Mouse (Mus musculus): ENCODE results near the gene Ssu2. TPM values are rescaled to one million over a fixed set of nuclear protein-coding genes. Genes with fewer than 3 reads are reported as not detected.

Gene Ssu2
- polyA plus RNA-seq, 1 experiment from 2014 or later, result 0.45 TPM

GRCm38 (mm10) chr6:112396352-112396751 is 8.5 kb upstream of the Ssu2 start:
- Histone ChIP-seq H3K27ac (ENCODE audit: low read depth, low read length) (no peak overlapping the region), H3K27me3 (ENCODE audit: control insufficient read depth, insufficient read depth, low read length) (no peaks in the 10 kb centered on the region), H3K4me2 (replicated peaks; ENCODE audit: low read depth, low read length) (no peak overlapping the region), H3K9ac (ENCODE audit: low read depth, low read length) (no peak overlapping the region), H3K9me3 (ENCODE audit: control insufficient read depth, low read length) (no peaks in the 10 kb centered on the region), H3K36me3 (ENCODE audit: control insufficient read depth, insufficient read depth, low read length) (no peaks in the 10 kb centered on the region), H3K4me1 (replicated peaks; ENCODE audit: control insufficient read depth, insufficient read depth, low read length) (no peaks in the 10 kb centered on the region), H3K4me3 (ENCODE audit: low read depth, low read length) (no peak overlapping the region)
- WGBS, result 91% methylated on average over 3 of the region's 3 CpGs
- DNase-seq (ENCODE audit: low spot score), result no peak
- ATAC-seq (ENCODE audit: low FRiP score), result no peak

GRCm38 (mm10) chr6:112388385-112388784 is 562 bp upstream of the Ssu2 start:
- no peak overlapping the region for H3K9ac ChIP-seq (ENCODE audit: low read depth, low read length)
- no peak overlapping the region for H3K4me3 ChIP-seq (ENCODE audit: low read depth, low read length)
- 74% methylated on average over 3 of the region's 3 CpGs for WGBS
- no peaks in the 10 kb centered on the region for H3K36me3 ChIP-seq (ENCODE audit: control insufficient read depth, insufficient read depth, low read length)
- H3K27me3 ChIP-seq (ENCODE audit: control insufficient read depth, insufficient read depth, low read length), result no peaks in the 10 kb centered on the region
- no peaks in the 10 kb centered on the region for H3K9me3 ChIP-seq (ENCODE audit: control insufficient read depth, low read length)
- H3K27ac ChIP-seq (ENCODE audit: low read depth, low read length), result no peak overlapping the region
- H3K4me1 ChIP-seq (replicated peaks; ENCODE audit: control insufficient read depth, insufficient read depth, low read length), result no peaks in the 10 kb centered on the region
- DNase-seq (ENCODE audit: low spot score) (no peak), ATAC-seq (ENCODE audit: low FRiP score) (no peak)
- no peak overlapping the region for H3K4me2 ChIP-seq (replicated peaks; ENCODE audit: low read depth, low read length)

GRCm38 (mm10) chr6:112386260-112386659 is 1.6 kb downstream of the Ssu2 start:
- no peak for DNase-seq (ENCODE audit: low spot score)
- Histone ChIP-seq H3K4me2 (replicated peaks; ENCODE audit: low read depth, low read length) (no peak overlapping the region), H3K27me3 (ENCODE audit: control insufficient read depth, insufficient read depth, low read length) (no peaks in the 10 kb centered on the region), H3K27ac (ENCODE audit: low read depth, low read length) (no peak overlapping the region), H3K4me3 (ENCODE audit: low read depth, low read length) (no peak overlapping the region), H3K4me1 (replicated peaks; ENCODE audit: control insufficient read depth, insufficient read depth, low read length) (no peaks in the 10 kb centered on the region), H3K36me3 (ENCODE audit: control insufficient read depth, insufficient read depth, low read length) (no peaks in the 10 kb centered on the region), H3K9ac (ENCODE audit: low read depth, low read length) (no peak overlapping the region), H3K9me3 (ENCODE audit: control insufficient read depth, low read length) (no peaks in the 10 kb centered on the region)
- 80% methylated on average over 2 of the region's 2 CpGs for WGBS
- no peak for ATAC-seq (ENCODE audit: low FRiP score)

GRCm38 (mm10) chr6:112382990-112383685 is 4.7 kb downstream of the Ssu2 start:
- H3K4me3 ChIP-seq (ENCODE audit: low read depth, low read length), result no peak overlapping the region
- H3K9me3 ChIP-seq (ENCODE audit: control insufficient read depth, low read length), result no peaks in the 10 kb centered on the region
- 82% methylated on average over 8 of the region's 8 CpGs for WGBS
- no peak overlapping the region for H3K27ac ChIP-seq (ENCODE audit: low read depth, low read length)
- no peaks in the 10 kb centered on the region for H3K36me3 ChIP-seq (ENCODE audit: control insufficient read depth, insufficient read depth, low read length)
- H3K9ac ChIP-seq (ENCODE audit: low read depth, low read length), result no peak overlapping the region
- H3K4me1 ChIP-seq (replicated peaks; ENCODE audit: control insufficient read depth, insufficient read depth, low read length), result no peaks in the 10 kb centered on the region
- H3K4me2 ChIP-seq (replicated peaks; ENCODE audit: low read depth, low read length), result no peak overlapping the region
- DNase-seq (ENCODE audit: low spot score) (no peak), ATAC-seq (ENCODE audit: low FRiP score) (0 out of 2 replicates have a peak, but pooled peaks have one; percentile 15)
- H3K27me3 ChIP-seq (ENCODE audit: control insufficient read depth, insufficient read depth, low read length), result no peaks in the 10 kb centered on the region

- Histone ChIP-seq H3K9me3 (ENCODE audit: control insufficient read depth, low read length) (no peaks in the 10 kb centered on the region), H3K4me2 (replicated peaks; ENCODE audit: low read depth, low read length) (no peak overlapping the region), H3K9ac (ENCODE audit: low read depth, low read length) (no peak overlapping the region), H3K4me1 (replicated peaks; ENCODE audit: control insufficient read depth, insufficient read depth, low read length) (no peaks in the 10 kb centered on the region), H3K27ac (ENCODE audit: low read depth, low read length) (no peak overlapping the region), H3K4me3 (ENCODE audit: low read depth, low read length) (no peak overlapping the region), H3K27me3 (ENCODE audit: control insufficient read depth, insufficient read depth, low read length) (no peaks in the 10 kb centered on the region), H3K36me3 (ENCODE audit: control insufficient read depth, insufficient read depth, low read length) (no peaks in the 10 kb centered on the region)
- no peak for DNase-seq (ENCODE audit: low spot score)
- no peak for ATAC-seq (ENCODE audit: low FRiP score)
- 91% methylated on average over 9 of the region's 9 CpGs for WGBS
Measured at GRCm38 (mm10) chr6:112379054-112379453, 8.8 kb downstream of the Ssu2 start.

- no peak overlapping the region for H3K4me3 ChIP-seq (ENCODE audit: low read depth, low read length)
Measured at GRCm38 (mm10) chr6:112375661-112376392, 12.0 kb downstream of the Ssu2 start.

GRCm38 (mm10) chr6:112373886-112374585 is 13.8 kb downstream of the Ssu2 start:
- peak; percentile 60 for ATAC-seq (ENCODE audit: low FRiP score)
- DNase-seq (ENCODE audit: low spot score), result peak; percentile 74
- WGBS, result 43% methylated on average over 8 of the region's 8 CpGs

More at GRCm38 (mm10) chr6:112375661-112376392, 12.0 kb downstream of the Ssu2 start:
- no peaks in the 10 kb centered on the region for H3K36me3 ChIP-seq (ENCODE audit: control insufficient read depth, insufficient read depth, low read length)
- H3K9ac ChIP-seq (ENCODE audit: low read depth, low read length), result no peak overlapping the region
- DNase-seq (ENCODE audit: low spot score), result no peak
- WGBS, result 68% methylated on average over 11 of the region's 13 CpGs
- no peak overlapping the region for H3K27ac ChIP-seq (ENCODE audit: low read depth, low read length)
- ATAC-seq (ENCODE audit: low FRiP score), result no peak
- H3K9me3 ChIP-seq (ENCODE audit: control insufficient read depth, low read length), result no peaks in the 10 kb centered on the region
- no peak overlapping the region for H3K4me2 ChIP-seq (replicated peaks; ENCODE audit: low read depth, low read length)
- H3K4me1 ChIP-seq (replicated peaks; ENCODE audit: control insufficient read depth, insufficient read depth, low read length), result no peaks in the 10 kb centered on the region
- H3K27me3 ChIP-seq (ENCODE audit: control insufficient read depth, insufficient read depth, low read length), result no peaks in the 10 kb centered on the region

GRCm38 (mm10) chr6:112365294-112365693 is 22.5 kb downstream of the Ssu2 start:
- 84% methylated on average over 10 of the region's 10 CpGs for WGBS
- Histone ChIP-seq H3K9ac (ENCODE audit: low read depth, low read length) (no peak overlapping the region), H3K4me3 (ENCODE audit: low read depth, low read length) (no peak overlapping the region), H3K9me3 (ENCODE audit: control insufficient read depth, low read length) (no peaks in the 10 kb centered on the region), H3K27ac (ENCODE audit: low read depth, low read length) (no peak overlapping the region), H3K36me3 (ENCODE audit: control insufficient read depth, insufficient read depth, low read length) (no peaks in the 10 kb centered on the region), H3K4me2 (replicated peaks; ENCODE audit: low read depth, low read length) (no peak overlapping the region), H3K27me3 (ENCODE audit: control insufficient read depth, insufficient read depth, low read length) (no peaks in the 10 kb centered on the region), H3K4me1 (replicated peaks; ENCODE audit: control insufficient read depth, insufficient read depth, low read length) (no peaks in the 10 kb centered on the region)
- ATAC-seq (ENCODE audit: low FRiP score), result no peak; the same call in 1 of the 2 replicates
- no peak for DNase-seq (ENCODE audit: low spot score)

More at GRCm38 (mm10) chr6:112373886-112374585, 13.8 kb downstream of the Ssu2 start:
- Histone ChIP-seq H3K27me3 (ENCODE audit: control insufficient read depth, insufficient read depth, low read length) (no peaks in the 10 kb centered on the region), H3K4me3 (ENCODE audit: low read depth, low read length) (no peak overlapping the region), H3K4me2 (replicated peaks; ENCODE audit: low read depth, low read length) (no peak overlapping the region), H3K27ac (ENCODE audit: low read depth, low read length) (no peak overlapping the region), H3K9me3 (ENCODE audit: control insufficient read depth, low read length) (no peaks in the 10 kb centered on the region), H3K9ac (ENCODE audit: low read depth, low read length) (no peak overlapping the region), H3K4me1 (replicated peaks; ENCODE audit: control insufficient read depth, insufficient read depth, low read length) (no peaks in the 10 kb centered on the region), H3K36me3 (ENCODE audit: control insufficient read depth, insufficient read depth, low read length) (no peaks in the 10 kb centered on the region)

All from hindbrain, embryonic 11.5 days (tissue).